Mouse (Mus musculus) forebrain, embryonic 13.5 days (tissue): ENCODE measurements around the gene Gimap1. TPM values are rescaled to one million over a fixed set of nuclear protein-coding genes. Genes with fewer than 3 reads are reported as not detected.
A peak's percentile ranks its signal among the peaks of the same experiment; 100 is the strongest.

Experiments used
- ATAC-seq: fragments of 200-750 bp; cut with Nextera tagmentation; 2 replicates; pipeline ENCODE4 v1.8.0; 2017
- H3K27ac ChIP-seq: fragments of 300-500 bp; sonication (generic); 2 replicates; pipeline ENCODE4 v1.5.1; 2015; ENCODE audit warnings: inconsistent platforms, mild to moderate bottlenecking, moderate library complexity
- H3K27me3 ChIP-seq: fragments of 300-500 bp; sonication (generic); 2 replicates; pipeline ENCODE4 v1.6.1; 2015; ENCODE audit warnings: mild to moderate bottlenecking, inconsistent platforms
- H3K36me3 ChIP-seq: fragments of 300-500 bp; sonication (generic); 2 replicates; pipeline ENCODE4 v1.6.1; 2015; ENCODE audit warnings: mild to moderate bottlenecking, inconsistent platforms; ENCODE audit not compliant: poor library complexity, severe bottlenecking
- H3K4me1 ChIP-seq: fragments of 300-500 bp; sonication (generic); 2 replicates; pipeline ENCODE4 v1.6.1; 2015; ENCODE audit warnings: inconsistent platforms
- H3K4me2 ChIP-seq: fragments of 300-500 bp; sonication (generic); 2 replicates; pipeline ENCODE4 v1.6.1; 2015; ENCODE audit warnings: inconsistent platforms, mild to moderate bottlenecking, moderate library complexity
- H3K4me3 ChIP-seq: fragments of 300-500 bp; sonication (generic); 2 replicates; pipeline ENCODE4 v1.5.1; 2015; ENCODE audit warnings: mild to moderate bottlenecking, inconsistent platforms
- H3K9ac ChIP-seq: fragments of 300-500 bp; sonication (generic); 2 replicates; pipeline ENCODE4 v1.6.1; 2015; ENCODE audit warnings: mild to moderate bottlenecking, inconsistent platforms
- H3K9me3 ChIP-seq: fragments of 300-500 bp; sonication (generic); replicated peaks from 2 replicates; pipeline ENCODE4 v1.6.1; 2016; ENCODE audit warnings: inconsistent platforms
- WGBS: fragments of 180-500 bp; shearing (Covaris S2); methylation state at CpG from one replicate; pipeline ENCODE4 v1.1.7; 2015; 5-methylcytosine and 5-hydroxymethylcytosine counted together
- polyA plus RNA-seq: library from polyadenylated mRNA; unstranded; fragments of >200 nt; fragmentation: Nextera tagmentation; extraction: Ambion mirVana; gene quantifications from 2 replicates; pipeline ENCODE4 v1.2.1, GENCODE M21; 2015

Gimap1 gene
- polyA plus RNA-seq, 1 experiment from 2014 or later: 4.1 TPM

GRCm38 (mm10) chr6:48741711-48742206 is 2.9 kb downstream of the Gimap1 start:
- 0 out of 2 replicates have a peak overlapping the region, but pooled peaks have one; percentile 47 for H3K4me3 ChIP-seq
- no peak overlapping the region for H3K9ac ChIP-seq
- H3K27me3 ChIP-seq: peaks cover 43% of the 10 kb centered on the region
- no peaks in the 10 kb centered on the region for H3K9me3 ChIP-seq
- WGBS: 44% methylated on average over 9 of the region's 9 CpGs
- H3K36me3 ChIP-seq: no peaks in the 10 kb centered on the region
- ATAC-seq: no peak
- H3K4me1 ChIP-seq: peaks cover 9% of the 10 kb centered on the region; the same call in 1 of the 2 replicates
- no peak overlapping the region for H3K4me2 ChIP-seq
- no peak overlapping the region for H3K27ac ChIP-seq

DNA sequence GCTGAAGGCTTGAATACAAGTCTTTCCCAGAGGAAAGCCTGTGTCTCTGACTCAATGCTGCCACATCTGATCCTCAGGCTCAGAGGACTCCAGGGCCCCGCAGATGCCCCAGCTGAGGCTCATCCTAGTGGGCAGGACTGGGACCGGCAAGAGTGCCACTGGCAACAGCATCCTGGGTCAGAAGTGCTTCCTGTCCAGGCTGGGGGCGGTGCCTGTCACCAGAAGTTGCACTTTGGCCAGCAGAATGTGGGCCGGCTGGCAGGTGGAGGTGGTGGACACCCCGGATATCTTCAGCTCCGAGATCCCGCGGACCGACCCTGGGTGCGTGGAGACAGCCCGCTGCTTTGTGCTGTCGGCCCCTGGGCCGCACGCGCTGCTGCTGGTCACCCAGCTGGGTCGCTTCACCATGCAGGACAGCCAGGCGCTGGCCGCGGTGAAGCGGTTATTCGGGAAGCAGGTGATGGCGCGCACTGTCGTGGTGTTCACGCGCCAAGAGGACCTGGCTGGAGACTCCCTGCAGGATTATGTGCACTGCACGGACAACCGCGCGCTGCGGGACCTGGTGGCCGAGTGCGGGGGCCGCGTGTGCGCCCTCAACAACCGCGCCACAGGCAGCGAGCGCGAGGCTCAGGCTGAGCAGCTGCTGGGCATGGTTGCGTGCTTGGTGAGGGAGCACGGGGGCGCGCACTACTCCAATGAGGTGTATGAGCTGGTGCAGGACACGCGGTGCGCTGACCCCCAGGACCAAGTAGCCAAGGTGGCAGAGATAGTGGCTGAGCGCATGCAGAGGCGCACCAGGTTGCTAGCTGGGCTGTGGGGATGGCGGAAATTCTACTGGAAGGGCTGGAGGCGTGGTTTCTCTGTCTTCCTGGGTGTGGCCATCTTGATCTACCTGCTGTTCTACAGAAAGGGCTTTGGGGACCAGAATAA is 3.8 kb downstream of the Gimap1 start:
- WGBS: under 1% methylated on average over 52 of the region's 52 CpGs
- peak overlapping the region; percentile 54 for H3K9ac ChIP-seq
- peak overlapping the region; percentile 47 for H3K4me3 ChIP-seq
- peaks cover 9% of the 10 kb centered on the region; the same call in 1 of the 2 replicates for H3K4me1 ChIP-seq
- peak; percentile 55; the same call in 1 of the 2 replicates for ATAC-seq
- H3K4me2 ChIP-seq: peak overlapping the region; percentile 73
- H3K36me3 ChIP-seq: no peaks in the 10 kb centered on the region
- no peaks in the 10 kb centered on the region for H3K9me3 ChIP-seq
- no peak overlapping the region for H3K27ac ChIP-seq
- H3K27me3 ChIP-seq: peaks cover 43% of the 10 kb centered on the region

GRCm38 (mm10) chr6:48745490-48745889 is 6.6 kb downstream of the Gimap1 start:
- no peak overlapping the region for H3K4me3 ChIP-seq
- H3K9me3 ChIP-seq: no peaks in the 10 kb centered on the region
- H3K9ac ChIP-seq: no peak overlapping the region
- no peak overlapping the region for H3K4me2 ChIP-seq
- peaks cover 9% of the 10 kb centered on the region; the same call in 1 of the 2 replicates for H3K4me1 ChIP-seq
- no peaks in the 10 kb centered on the region for H3K36me3 ChIP-seq
- no peak for ATAC-seq
- H3K27ac ChIP-seq: no peak overlapping the region
- peaks cover 39% of the 10 kb centered on the region for H3K27me3 ChIP-seq
- WGBS: 69% methylated on average over 2 of the region's 2 CpGs

DNA sequence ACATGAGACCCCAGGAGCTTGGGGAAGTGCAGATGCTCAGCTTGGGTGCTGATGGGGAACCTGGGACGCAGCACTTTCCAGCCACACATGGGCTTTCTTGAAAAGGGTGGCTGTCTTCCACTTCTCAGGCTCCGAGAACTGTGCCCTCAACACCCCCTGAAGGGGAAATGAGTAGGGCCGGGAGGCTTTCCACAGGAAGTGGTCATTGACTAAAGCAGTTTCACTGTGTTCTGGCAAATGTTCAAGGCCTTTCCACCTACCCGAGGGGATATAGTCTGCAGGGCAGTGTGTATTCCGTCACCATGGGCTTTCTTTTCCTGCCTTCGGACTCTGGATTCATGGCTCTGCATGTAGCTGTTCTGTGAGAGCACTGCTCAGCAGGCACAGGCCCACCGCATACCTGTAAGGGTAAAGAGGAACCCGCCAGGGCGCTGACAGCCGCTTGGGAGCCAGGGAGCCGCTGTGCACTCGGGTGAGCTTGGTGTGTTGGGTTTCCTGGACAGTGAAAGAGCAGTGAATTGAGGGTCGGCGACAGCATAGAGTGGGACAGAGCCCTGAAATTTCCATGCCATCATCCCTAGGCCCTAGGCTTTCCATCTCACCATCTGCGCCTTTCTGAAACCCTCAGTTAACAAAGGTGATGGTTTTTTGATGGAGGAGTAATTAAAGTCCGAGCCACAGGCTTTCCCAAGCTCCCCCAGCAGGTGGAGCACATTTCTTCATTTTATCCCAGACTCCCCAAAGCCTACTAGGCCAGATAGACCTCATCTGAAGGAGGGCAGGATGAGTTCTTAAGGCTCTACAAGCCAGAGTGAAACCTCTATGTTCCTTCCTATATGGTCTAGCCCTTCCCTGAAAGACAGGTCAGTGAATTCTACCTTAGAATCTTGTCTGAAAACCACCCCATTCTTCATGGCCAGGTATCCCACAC is 7.4 kb downstream of the Gimap1 start, which contains the start of gene Gimap5:
Gene Gimap5, plus strand, starts transcription at position 239 of the 931 bp plus-strand sequence.
- no peak within 1 kb of the TSS for H3K4me3 ChIP-seq
- ATAC-seq: no peak
- H3K27me3 ChIP-seq: peaks cover 33% of the 10 kb centered on the region
- H3K9me3 ChIP-seq: no peaks in the 10 kb centered on the region
- no peak within 1 kb of the TSS for H3K9ac ChIP-seq
- no peaks in the 10 kb centered on the region for H3K36me3 ChIP-seq
- WGBS: 45% methylated on average over 16 of the region's 16 CpGs
- no peak within 1 kb of the TSS for H3K27ac ChIP-seq
- peaks cover 9% of the 10 kb centered on the region; the same call in 1 of the 2 replicates for H3K4me1 ChIP-seq
- H3K4me2 ChIP-seq: peak within 1 kb of the TSS; percentile 20; the same call in 1 of the 2 replicates

DNA sequence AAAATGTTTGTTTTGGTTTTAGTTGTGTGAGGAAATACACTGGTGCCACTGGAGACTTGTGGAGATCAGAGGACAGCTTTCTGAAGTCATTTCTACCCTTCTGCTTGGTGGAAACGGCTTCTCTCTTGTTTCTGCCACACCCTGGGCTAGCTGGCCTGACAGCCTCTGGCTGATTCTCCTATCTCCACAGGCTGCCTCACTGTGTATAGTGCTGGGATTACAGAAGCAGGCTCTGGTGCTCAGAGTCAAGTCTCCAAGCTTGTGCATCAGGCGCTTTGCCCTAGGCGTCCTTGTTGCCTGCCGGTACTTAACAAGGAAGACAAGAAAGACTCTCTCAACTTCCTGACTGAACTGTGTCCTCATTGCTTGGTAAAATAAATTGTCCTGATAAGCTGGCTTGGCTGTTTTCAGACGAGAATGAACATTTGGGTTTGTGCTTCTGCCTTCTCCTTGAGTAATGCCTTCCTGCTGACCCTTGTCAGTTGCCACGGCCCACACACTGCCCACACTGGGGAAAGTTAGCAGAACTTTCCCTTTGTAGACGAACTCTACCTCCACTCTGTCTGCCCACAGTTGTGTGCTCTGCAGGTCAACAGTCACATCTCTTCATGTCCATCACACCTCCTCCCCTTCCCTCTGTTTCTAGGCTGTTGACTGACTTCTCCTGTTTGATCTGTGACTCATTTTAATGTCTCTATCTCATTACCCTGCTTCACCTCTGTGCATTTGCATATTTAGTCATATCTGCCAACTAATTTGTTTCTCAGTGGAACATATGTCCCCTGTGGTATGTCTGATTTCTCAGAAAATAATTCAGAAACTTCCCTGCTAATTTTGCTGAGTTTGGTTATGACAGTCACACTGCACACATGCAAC is 8.5 kb downstream of the Gimap1 start:
- no peak for ATAC-seq
- WGBS: 81% methylated on average over 7 of the region's 7 CpGs
- Histone ChIP-seq H3K36me3 (no peaks in the 10 kb centered on the region), H3K4me2 (no peak overlapping the region), H3K4me3 (no peak overlapping the region), H3K9ac (no peak overlapping the region), H3K9me3 (no peaks in the 10 kb centered on the region), H3K4me1 (peaks cover 7% of the 10 kb centered on the region; the same call in 1 of the 2 replicates), H3K27ac (no peak overlapping the region), H3K27me3 (peaks cover 22% of the 10 kb centered on the region)

GRCm38 (mm10) chr6:48763567-48764270 is 24.9 kb downstream of the Gimap1 start:
- H3K27ac ChIP-seq: no peak overlapping the region
- ATAC-seq: no peak
- H3K4me3 ChIP-seq: no peak overlapping the region
- H3K36me3 ChIP-seq: no peaks in the 10 kb centered on the region
- H3K9ac ChIP-seq: no peak overlapping the region
- no peak overlapping the region for H3K4me2 ChIP-seq
- WGBS: 66% methylated on average over 7 of the region's 7 CpGs
- H3K4me1 ChIP-seq: no peaks in the 10 kb centered on the region
- H3K27me3 ChIP-seq: no peaks in the 10 kb centered on the region
- H3K9me3 ChIP-seq: 0 out of 2 replicates have a peak, but pooled peaks cover 4% of the 10 kb centered on the region

DNA sequence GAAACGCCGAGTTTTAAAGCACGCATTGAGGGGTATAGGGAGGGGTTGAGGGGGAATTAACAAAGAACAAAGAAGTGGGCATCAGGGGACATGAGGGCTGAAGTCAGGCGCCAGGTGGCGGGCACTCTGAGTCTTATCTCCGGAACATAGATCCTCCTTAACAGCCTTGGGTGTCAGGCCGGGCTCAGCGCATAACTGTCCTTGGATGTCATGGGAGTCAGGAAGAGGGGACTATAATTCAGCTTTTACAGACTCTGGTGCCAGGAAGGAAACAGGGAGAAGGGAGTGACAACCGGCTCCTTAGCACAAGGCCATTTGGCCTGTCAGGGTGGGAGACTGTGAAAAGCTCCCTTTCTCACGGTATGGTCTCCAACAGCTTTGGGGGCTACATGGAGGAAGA is 25.6 kb downstream of the Gimap1 start:
- 96% methylated on average over 10 of the region's 10 CpGs for WGBS
- no peak overlapping the region for H3K27ac ChIP-seq
- ATAC-seq: no peak

GRCm38 (mm10) chr6:48768178-48768869 is 29.5 kb downstream of the Gimap1 start:
- Histone ChIP-seq H3K27me3 (no peaks in the 10 kb centered on the region), H3K4me1 (no peaks in the 10 kb centered on the region), H3K36me3 (no peaks in the 10 kb centered on the region), H3K4me2 (no peak overlapping the region), H3K9ac (no peak overlapping the region), H3K27ac (no peak overlapping the region), H3K9me3 (0 out of 2 replicates have a peak, but pooled peaks cover 4% of the 10 kb centered on the region), H3K4me3 (no peak overlapping the region)
- 73% methylated on average over 9 of the region's 9 CpGs for WGBS
- ATAC-seq: no peak

More for the DNA sequence above, 25.6 kb downstream of the Gimap1 start:
- Histone ChIP-seq H3K4me2 (no peak overlapping the region), H3K9me3 (0 out of 2 replicates have a peak, but pooled peaks cover 4% of the 10 kb centered on the region), H3K4me1 (no peaks in the 10 kb centered on the region), H3K27me3 (no peaks in the 10 kb centered on the region), H3K4me3 (no peak overlapping the region), H3K9ac (no peak overlapping the region), H3K36me3 (no peaks in the 10 kb centered on the region)

- H3K9ac ChIP-seq: no peak overlapping the region
- no peaks in the 10 kb centered on the region for H3K4me1 ChIP-seq
- 0 out of 2 replicates have a peak, but pooled peaks cover 4% of the 10 kb centered on the region for H3K9me3 ChIP-seq
- H3K4me2 ChIP-seq: no peak overlapping the region
- no peaks in the 10 kb centered on the region for H3K36me3 ChIP-seq
- no peaks in the 10 kb centered on the region for H3K27me3 ChIP-seq
- no peak overlapping the region for H3K4me3 ChIP-seq
- 93% methylated on average over 3 of the region's 3 CpGs for WGBS
- no peak for ATAC-seq
- no peak overlapping the region for H3K27ac ChIP-seq
Observed at GRCm38 (mm10) chr6:48768933-48769332, 30.1 kb downstream of the Gimap1 start.

- no peak for ATAC-seq
- H3K36me3 ChIP-seq: no peaks in the 10 kb centered on the region
- H3K4me3 ChIP-seq: no peak within 1 kb of the TSS
- no peak within 1 kb of the TSS for H3K9ac ChIP-seq
- no peak within 1 kb of the TSS for H3K4me2 ChIP-seq
- H3K9me3 ChIP-seq: no peaks in the 10 kb centered on the region
- 92% methylated on average over 3 of the region's 3 CpGs for WGBS
- no peaks in the 10 kb centered on the region for H3K27me3 ChIP-seq
- H3K4me1 ChIP-seq: no peaks in the 10 kb centered on the region
- H3K27ac ChIP-seq: no peak within 1 kb of the TSS
Observed at GRCm38 (mm10) chr6:48770696-48771095, 31.8 kb downstream of the Gimap1 start, which contains the start of gene Gimap3. TSS of gene Gimap3 (minus strand) at chr6:48770851.
